Mouse (Mus musculus) inflammation-experienced regulatory T-cells, adult 6 months (primary cell): ENCODE results near the gene Skida1. TPM values are rescaled to one million over a fixed set of nuclear protein-coding genes. Genes with fewer than 3 reads are reported as not detected.
"Not testable (repeated sequence)": the region's sequence is repeated elsewhere in the genome, so short reads cannot be mapped to it uniquely, and the experiment has no call there.

Experiments
- ATAC-seq: one replicate; pipeline ENCODE4 v1.8.0; 2017
- polyA plus RNA-seq, 3 experiments: library from polyadenylated mRNA; unstranded; fragments of 100-300 nt; shearing (Covaris generic); gene quantifications; one replicate each; pipeline ENCODE4 v1.2.1; 2017

Gene Skida1
- 1 to 10 TPM in 1 of 3 experiments, under 1 TPM in 2; 0.37 to 1.0 (median 0.83) TPM for polyA plus RNA-seq

- ATAC-seq: no peak
Observed at GRCm38 (mm10) chr2:18048453-18049075, at the start of gene Skida1. Skida1 (minus strand) TSS chr2:18049051.

GRCm38 (mm10) chr2:18095804-18096203 lies 47.0 kb upstream of the Skida1 start:
- no peak for ATAC-seq

GRCm38 (mm10) chr2:18094319-18094718 lies 45.5 kb upstream of the Skida1 start:
- ATAC-seq: no peak

GRCm38 (mm10) chr2:18093858-18094257 lies 45.0 kb upstream of the Skida1 start:
- no peak for ATAC-seq

- not testable (repeated sequence) for ATAC-seq
Observed at GRCm38 (mm10) chr2:18087695-18088094, 38.8 kb upstream of the Skida1 start.

GRCm38 (mm10) chr2:18080182-18080860 lies 31.5 kb upstream of the Skida1 start:
- ATAC-seq: no peak

- ATAC-seq: no peak
Observed at GRCm38 (mm10) chr2:18071947-18072346, 23.1 kb upstream of the Skida1 start.

- no peak for ATAC-seq
Observed at GRCm38 (mm10) chr2:18068071-18068796, 19.4 kb upstream of the Skida1 start.

GRCm38 (mm10) chr2:18066436-18066835 lies 17.6 kb upstream of the Skida1 start:
- ATAC-seq: no peak

- no peak for ATAC-seq
Observed at GRCm38 (mm10) chr2:18065708-18066030, 16.8 kb upstream of the Skida1 start.

GRCm38 (mm10) chr2:18064941-18065707 lies 16.3 kb upstream of the Skida1 start:
- ATAC-seq: peak; percentile 32

GRCm38 (mm10) chr2:18064356-18064858 lies 15.6 kb upstream of the Skida1 start:
- peak; percentile 81 for ATAC-seq

- ATAC-seq: peak; percentile 48
Observed at GRCm38 (mm10) chr2:18063763-18064251, 15.0 kb upstream of the Skida1 start.

- no peak for ATAC-seq
Observed at GRCm38 (mm10) chr2:18060396-18060795, 11.5 kb upstream of the Skida1 start.

- ATAC-seq: no peak
Observed at GRCm38 (mm10) chr2:18059891-18060290, 11.0 kb upstream of the Skida1 start.

- ATAC-seq: no peak
Observed at GRCm38 (mm10) chr2:18059063-18059462, 10.2 kb upstream of the Skida1 start.

- ATAC-seq: no peak
Observed at GRCm38 (mm10) chr2:18058146-18058708, 9.4 kb upstream of the Skida1 start.

- peak; percentile 44 for ATAC-seq
Observed at GRCm38 (mm10) chr2:18057336-18058145, 8.7 kb upstream of the Skida1 start.

- ATAC-seq: peak; percentile 79
Observed at GRCm38 (mm10) chr2:18056786-18057255, 8.0 kb upstream of the Skida1 start.

GRCm38 (mm10) chr2:18055929-18056785 lies 7.3 kb upstream of the Skida1 start:
- ATAC-seq: peak; percentile 69
